Mouse (Mus musculus) retina, embryonic 14.5 days (tissue): Measurements from ENCODE around the gene Olfr1086.
"Not testable (repeated sequence)": the region's sequence is repeated elsewhere in the genome, so short reads cannot be mapped to it uniquely, and the experiment has no call there.

Source experiments
- DNase-seq: peaks from one replicate; pipeline ENCODE4 v3.0.0-alpha.2; 2015; ENCODE audit warnings: low spot score

The Olfr1086 gene

DNA sequence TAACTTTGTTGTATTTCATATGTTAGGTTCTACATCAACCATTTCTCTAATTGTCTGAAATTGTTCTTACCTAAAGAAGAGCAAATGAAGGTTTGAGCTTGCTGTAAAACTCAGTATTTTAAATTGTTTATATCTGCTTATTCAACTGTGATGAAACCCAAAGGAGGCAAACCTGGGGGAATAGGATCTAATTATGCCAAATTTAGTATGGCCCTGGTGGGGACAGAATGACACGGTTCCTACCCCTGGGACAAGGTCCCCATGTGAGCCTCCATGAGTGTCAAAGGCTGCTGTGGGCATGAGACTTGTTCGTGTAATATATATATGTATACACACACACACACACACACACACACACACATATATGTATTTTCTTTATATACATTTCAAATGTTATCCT is at the start of gene Olfr1086:
TSS of gene Olfr1086 (minus strand) at position 101 of the 400 bp plus-strand sequence.
- DNase-seq, result no peak

DNA sequence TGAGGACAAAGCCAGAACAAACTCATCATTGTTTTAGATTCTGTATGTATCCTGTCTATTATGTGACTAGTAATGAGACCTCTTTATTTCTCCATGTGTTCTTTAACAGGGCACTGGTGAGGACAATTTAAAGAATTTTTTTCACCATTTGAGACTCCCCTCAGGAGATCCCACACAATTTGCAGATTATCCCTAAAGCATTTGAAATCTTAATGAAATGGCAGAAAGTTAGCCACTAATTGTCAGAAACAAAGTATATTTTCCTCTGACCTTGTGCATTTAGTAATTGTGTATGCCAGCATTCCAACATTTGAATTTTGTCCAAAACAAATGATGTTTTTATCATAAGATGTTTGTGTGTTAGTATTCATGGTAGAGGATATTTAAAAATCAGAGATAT is 18.4 kb upstream of the Olfr1086 start, which contains the start of gene Olfr1087:
TSS of gene Olfr1087 (minus strand) at position 101 of the 400 bp plus-strand sequence.
- no peak for DNase-seq

DNA sequence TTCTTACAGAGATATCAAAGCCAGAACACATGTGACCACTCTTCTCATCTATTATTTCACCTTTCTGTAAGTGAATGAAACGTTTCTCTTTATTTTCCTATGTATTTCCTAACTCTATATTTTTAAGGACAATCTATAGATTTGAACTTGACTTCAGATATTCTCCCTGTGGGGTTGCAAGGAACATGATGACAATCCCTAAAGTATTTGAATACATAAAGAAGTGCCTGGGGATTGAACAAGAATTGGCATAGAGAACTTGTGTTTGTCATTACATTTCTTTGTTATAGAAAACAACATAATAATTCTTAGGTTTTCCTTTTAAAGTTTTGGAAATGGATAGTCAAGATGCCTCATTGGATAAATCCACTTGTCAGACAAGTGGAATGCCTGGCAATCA is 18.0 kb downstream of the Olfr1086 start, which contains the start of gene Olfr1085:
TSS of gene Olfr1085 (minus strand) at position 101 of the 400 bp plus-strand sequence.
- no peak for DNase-seq

DNA sequence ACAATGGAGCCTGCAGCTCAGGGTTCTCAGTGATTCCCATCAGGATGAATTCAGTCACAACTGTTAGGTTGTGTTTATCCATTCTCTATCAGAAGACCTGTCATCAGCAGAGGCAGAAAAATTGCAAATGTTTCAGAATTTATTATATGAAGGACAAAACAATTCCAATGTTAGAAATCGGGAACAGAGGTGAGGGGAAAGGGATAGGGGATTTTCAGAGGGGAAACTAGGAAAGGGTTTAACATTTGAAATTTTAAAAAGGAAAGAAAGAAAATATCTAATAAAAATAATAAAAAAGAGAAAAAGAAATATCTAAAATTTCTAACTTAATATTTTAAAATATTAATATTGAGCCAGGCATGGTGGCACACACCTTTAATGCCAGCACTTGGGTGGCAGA is 40.3 kb downstream of the Olfr1086 start, which contains the start of gene Olfr1084:
TSS of gene Olfr1084 (minus strand) at position 101 of the 400 bp plus-strand sequence.
- DNase-seq, result not testable (repeated sequence)
